26 mouse cellular contexts compared by ENCODE assay signal in genomic region chr6:57780359-57780758, GRCm38 (mm10).
"Had no signal": no experiment of that assay in that cellular context is flagged by ENCODE, and none has a peak within 500 bp of the region (broad histone marks: within the 10 kb centered on the region; RNA-seq: fewer than 3 reads in every experiment).

No protein-coding gene starts in this region.

- DNase-seq: gastrocnemius, postnatal 14 days; gastrocnemius, postnatal 36 days; heart, adult 2 months; heart, postnatal 4 days; kidney, adult 11 months; kidney, adult 2 months; kidney, adult 9 months; kidney, postnatal 14 days; kidney, postnatal 36 days; liver; liver, embryonic 13.5 days had no signal

- H3K9me3 ChIP-seq: heart, embryonic 13.5 days; heart, embryonic 15.5 days; hindbrain, embryonic 10.5 days; hindbrain, embryonic 12.5 days; kidney, embryonic 15.5 days; limb, embryonic 10.5 days; limb, embryonic 12.5 days; liver, embryonic 13.5 days had no signal

- H3K4me2 ChIP-seq: heart, embryonic 11.5 days; heart, embryonic 13.5 days; heart, embryonic 15.5 days; hindbrain, embryonic 12.5 days; hindbrain, embryonic 14.5 days; kidney, embryonic 15.5 days; limb, embryonic 12.5 days; liver, embryonic 11.5 days; liver, embryonic 13.5 days had no signal

- ATAC-seq: hindbrain, embryonic 16.5 days; inflammation-experienced regulatory T-cells, adult 6 months had no signal

- H3K27me3 ChIP-seq: heart, embryonic 13.5 days; heart, embryonic 15.5 days; hindbrain, embryonic 12.5 days; kidney, embryonic 15.5 days; limb, embryonic 12.5 days; liver, embryonic 13.5 days had no signal

- H3K9ac ChIP-seq: heart, embryonic 13.5 days; heart, embryonic 15.5 days; hindbrain, embryonic 12.5 days; hindbrain, embryonic 14.5 days; kidney, embryonic 15.5 days; limb, embryonic 12.5 days; liver, embryonic 13.5 days had no signal

- H3K27ac ChIP-seq: heart, adult 2 months; heart, embryonic 13.5 days; heart, embryonic 15.5 days; hindbrain, embryonic 10.5 days; hindbrain, embryonic 12.5 days; hindbrain, embryonic 14.5 days; kidney, embryonic 15.5 days; kidney, postnatal 0 days; layer of hippocampus, adult 2 months; left cerebral cortex, adult 2 months; limb, embryonic 10.5 days; limb, embryonic 12.5 days; liver, embryonic 13.5 days had no signal

- H3K4me1 ChIP-seq: heart, embryonic 13.5 days; heart, embryonic 15.5 days; hindbrain, embryonic 10.5 days; hindbrain, embryonic 12.5 days; kidney, embryonic 15.5 days; limb, embryonic 10.5 days; limb, embryonic 12.5 days; liver, embryonic 13.5 days had no signal

- H3K4me3 ChIP-seq: heart, adult 2 months; heart, embryonic 13.5 days; heart, embryonic 15.5 days; hindbrain, embryonic 10.5 days; hindbrain, embryonic 12.5 days; kidney, embryonic 15.5 days; layer of hippocampus, adult 2 months; left cerebral cortex, adult 2 months; limb, embryonic 10.5 days; limb, embryonic 12.5 days; liver, embryonic 13.5 days had no signal
